Mouse (Mus musculus) E14TG2a.4 (cell line): Measurements from ENCODE around the gene Cd63.

Source experiments
- H3K27me3 ChIP-seq: 2 replicates; pipeline ENCODE4 v1.6.1; 2014; ENCODE audit warnings: low read length, control low read depth; ENCODE audit not compliant: insufficient read depth
- H3K36me3 ChIP-seq: 2 replicates; pipeline ENCODE4 v1.6.1; 2014; ENCODE audit warnings: low read length, control low read depth; ENCODE audit not compliant: insufficient read depth
- H3K4me1 ChIP-seq: replicated peaks from 2 replicates; pipeline ENCODE4 v1.6.1; 2014; ENCODE audit warnings: low read depth, low read length, control low read depth
- H3K4me3 ChIP-seq: replicated peaks from 2 replicates; pipeline ENCODE4 v1.5.1; 2014; ENCODE audit warnings: mild to moderate bottlenecking, low read length
- H3K9me3 ChIP-seq: 2 replicates; pipeline ENCODE4 v1.6.1; 2014; ENCODE audit warnings: low read length, control low read depth
- CTCF ChIP-seq: conservative IDR thresholded peaks from 2 replicates; pipeline ENCODE4 v1.5.1; 2014; ENCODE audit warnings: low read length
- NANOG ChIP-seq: IDR thresholded peaks from 2 replicates; pipeline ENCODE4 v1.6.1; 2014; ENCODE audit warnings: borderline replicate concordance, low read length, mixed read lengths
- POU5F1 ChIP-seq: IDR thresholded peaks from 2 replicates; pipeline ENCODE4 v1.6.1; 2014; ENCODE audit warnings: low read length, borderline replicate concordance

The Cd63 gene

DNA sequence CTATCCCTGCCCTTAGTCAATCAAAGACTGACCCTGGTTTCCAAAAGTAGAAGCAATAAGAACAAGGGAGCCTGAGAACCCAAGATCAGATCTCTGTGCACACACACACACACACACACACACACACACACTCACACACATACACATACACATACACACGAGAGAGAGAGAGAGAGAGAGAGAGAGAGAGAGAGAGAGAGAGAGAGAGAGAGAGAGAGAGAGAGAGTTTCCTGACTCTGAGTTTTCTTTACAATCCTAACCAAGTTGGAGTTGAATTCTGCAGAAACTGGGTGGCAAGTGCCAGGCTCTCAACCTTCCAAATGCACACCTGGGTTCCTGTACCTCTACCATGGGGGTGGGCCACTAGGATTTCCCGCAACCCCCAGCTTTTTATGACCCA, 10.9 kb upstream of the Cd63 start:
- TF ChIP-seq POU5F1 (no peak), NANOG (no peak)
- H3K27me3 ChIP-seq, result peaks cover 46% of the 10 kb centered on the region
- H3K9me3 ChIP-seq, result no peaks in the 10 kb centered on the region
- H3K4me3 ChIP-seq, result peak overlapping the region; percentile 86; the same call in 1 of the 2 replicates
- H3K4me1 ChIP-seq, result peaks cover 67% of the 10 kb centered on the region
- H3K36me3 ChIP-seq, result peaks cover 18% of the 10 kb centered on the region

DNA sequence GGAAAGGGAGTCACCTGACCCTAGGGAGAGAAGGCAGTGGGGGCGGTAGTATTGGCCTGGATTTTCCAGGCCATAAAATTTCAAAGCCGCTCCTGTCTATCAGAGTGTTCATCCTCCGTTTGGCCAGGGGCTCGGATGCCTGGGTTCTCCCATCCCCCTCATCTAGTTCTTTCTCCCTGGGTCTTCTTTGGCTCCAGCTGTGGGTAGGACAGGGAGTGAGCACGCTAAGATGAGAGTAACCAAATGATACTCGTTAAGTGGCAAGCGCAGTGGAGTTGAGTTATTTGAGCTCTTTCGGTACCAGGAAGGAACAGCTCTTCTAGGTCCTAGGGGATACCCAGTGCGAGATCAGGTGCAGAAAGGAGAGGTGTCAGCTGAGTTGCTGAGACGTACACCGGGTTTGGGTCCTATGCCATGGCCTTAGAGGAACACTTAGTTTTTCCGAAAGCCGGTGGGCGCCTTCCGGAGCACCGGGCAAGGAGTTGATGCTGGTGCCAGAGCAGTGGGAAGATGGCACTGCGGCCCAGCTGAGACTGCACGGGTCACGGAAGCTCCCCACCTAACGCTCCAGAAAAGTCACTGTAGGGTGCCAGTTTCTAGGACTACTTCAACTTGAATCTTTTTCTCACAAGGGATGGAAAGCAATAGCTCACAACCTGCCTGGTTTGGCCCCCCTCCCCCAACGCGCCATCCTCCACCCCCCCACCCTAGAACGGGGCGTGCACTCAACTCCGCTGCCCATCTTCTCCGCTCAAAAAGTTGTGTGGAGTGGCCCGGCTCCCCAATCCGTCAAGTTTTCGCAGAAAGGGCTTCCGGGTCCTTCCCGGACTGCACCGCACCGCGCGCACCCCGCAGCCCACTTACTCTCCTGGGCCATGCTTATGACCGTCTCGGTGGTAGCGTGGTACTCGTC, 10.2 kb upstream of the Cd63 start:
- Histone ChIP-seq H3K36me3 (peaks cover 12% of the 10 kb centered on the region), H3K4me3 (peak overlapping the region; percentile 86), H3K9me3 (no peaks in the 10 kb centered on the region), H3K4me1 (peaks cover 65% of the 10 kb centered on the region), H3K27me3 (peaks cover 50% of the 10 kb centered on the region)
- TF ChIP-seq NANOG (no peak), CTCF (no peak), POU5F1 (no peak)

DNA sequence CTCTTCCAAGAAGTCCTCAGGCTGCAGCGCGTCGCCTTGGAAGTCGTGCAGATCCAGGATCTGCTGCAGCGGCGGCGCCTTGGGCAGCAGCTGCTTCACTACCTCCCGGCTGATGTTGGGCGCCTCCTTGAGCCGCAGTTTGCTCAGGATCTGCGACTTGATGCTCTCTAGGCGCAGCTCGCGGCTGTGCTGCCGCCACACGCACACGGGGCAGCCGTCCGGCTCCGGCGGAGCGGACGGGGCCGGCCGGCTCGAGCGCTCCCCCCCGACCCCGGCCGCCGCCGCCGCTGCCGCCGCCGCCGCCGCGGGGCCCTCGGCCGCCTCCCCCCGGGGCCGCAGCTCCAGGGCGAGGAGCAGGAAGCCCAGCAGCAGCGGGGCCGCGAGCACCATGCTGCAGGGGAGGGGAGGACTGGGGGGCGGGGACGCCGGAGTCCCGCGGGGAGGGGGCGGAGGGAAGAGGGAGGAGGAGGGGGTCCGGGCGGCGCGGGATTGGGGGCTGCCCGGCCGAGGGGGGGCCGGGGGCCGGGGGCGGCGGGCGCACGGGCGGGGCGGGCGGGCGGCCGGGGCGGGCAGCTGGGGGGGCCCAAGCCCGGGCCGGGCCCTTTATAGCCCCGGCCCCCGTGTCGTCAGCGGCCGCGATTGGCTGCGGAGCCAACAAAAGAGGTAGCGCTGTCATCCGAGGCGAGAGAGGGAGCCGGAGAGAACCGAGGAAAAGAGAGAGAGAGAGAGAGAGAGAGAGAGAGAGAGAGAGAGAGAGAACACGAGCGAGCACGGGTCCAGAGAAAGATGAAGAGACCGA, 9.3 kb upstream of the Cd63 start, which contains the start of gene Gdf11:
Gdf11 (minus strand) TSS at position 423 of the 799 bp plus-strand sequence.
- Histone ChIP-seq H3K9me3 (no peaks in the 10 kb centered on the region), H3K4me1 (peaks cover 65% of the 10 kb centered on the region)
- TF ChIP-seq POU5F1 (no peak), NANOG (no peak), CTCF (no peak)

DNA sequence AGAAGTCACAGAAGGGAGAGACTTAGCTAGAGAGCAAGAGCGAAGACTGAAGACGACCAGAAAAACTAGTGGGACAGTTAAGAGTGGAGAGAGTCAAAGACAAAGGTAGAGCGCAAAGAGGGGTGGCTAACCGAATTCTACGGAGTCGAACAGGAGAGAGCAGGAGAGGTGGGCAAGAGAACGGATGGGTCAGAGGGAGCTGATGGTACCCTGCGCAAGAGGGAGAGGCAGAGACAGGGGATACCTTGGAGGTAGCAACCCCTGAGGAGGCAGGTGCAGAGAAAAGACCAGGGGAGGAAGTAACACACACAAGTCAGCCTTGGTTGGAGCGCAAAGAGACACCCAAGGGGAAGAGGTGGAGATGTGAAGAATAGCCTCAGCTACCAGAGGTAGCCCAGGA, 8.5 kb upstream of the Cd63 start:
- no peaks in the 10 kb centered on the region for H3K9me3 ChIP-seq
- H3K4me1 ChIP-seq, result peaks cover 63% of the 10 kb centered on the region
- peaks cover 8% of the 10 kb centered on the region for H3K36me3 ChIP-seq
- H3K27me3 ChIP-seq, result peaks cover 66% of the 10 kb centered on the region
- peak overlapping the region; percentile 74 for H3K4me3 ChIP-seq
- TF ChIP-seq CTCF (no peak), NANOG (no peak), POU5F1 (no peak)

More for the DNA sequence above, 9.3 kb upstream of the Cd63 start, which contains the start of gene Gdf11:
- Histone ChIP-seq H3K36me3 (peaks cover 12% of the 10 kb centered on the region), H3K4me3 (peak within 1 kb of the TSS; percentile 86), H3K27me3 (peaks cover 59% of the 10 kb centered on the region)

DNA sequence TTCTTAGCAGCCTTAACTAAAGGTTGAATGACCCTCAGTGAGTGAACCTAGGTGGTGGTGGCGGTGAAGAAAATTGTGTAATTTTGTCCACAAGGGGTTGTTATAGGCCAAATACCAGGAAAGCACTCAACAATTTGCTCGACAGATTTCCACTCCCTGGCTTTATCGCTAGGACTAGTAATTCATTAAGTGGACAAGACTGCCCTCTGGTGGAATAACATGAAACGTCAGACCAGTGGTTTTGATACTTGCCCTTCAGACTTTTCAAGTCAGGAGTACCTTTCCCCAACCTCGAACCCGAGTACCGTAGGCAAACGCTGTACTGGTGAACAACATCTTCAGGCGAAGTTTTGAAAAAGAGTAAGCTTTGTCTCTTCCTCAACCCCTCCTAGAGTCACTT, 5.4 kb upstream of the Cd63 start:
- Histone ChIP-seq H3K4me3 (peak overlapping the region; percentile 63; the same call in 1 of the 2 replicates), H3K9me3 (no peaks in the 10 kb centered on the region), H3K4me1 (peaks cover 42% of the 10 kb centered on the region), H3K27me3 (peaks cover 62% of the 10 kb centered on the region), H3K36me3 (no peaks in the 10 kb centered on the region)
- TF ChIP-seq CTCF (peak; percentile 62), NANOG (no peak)

DNA sequence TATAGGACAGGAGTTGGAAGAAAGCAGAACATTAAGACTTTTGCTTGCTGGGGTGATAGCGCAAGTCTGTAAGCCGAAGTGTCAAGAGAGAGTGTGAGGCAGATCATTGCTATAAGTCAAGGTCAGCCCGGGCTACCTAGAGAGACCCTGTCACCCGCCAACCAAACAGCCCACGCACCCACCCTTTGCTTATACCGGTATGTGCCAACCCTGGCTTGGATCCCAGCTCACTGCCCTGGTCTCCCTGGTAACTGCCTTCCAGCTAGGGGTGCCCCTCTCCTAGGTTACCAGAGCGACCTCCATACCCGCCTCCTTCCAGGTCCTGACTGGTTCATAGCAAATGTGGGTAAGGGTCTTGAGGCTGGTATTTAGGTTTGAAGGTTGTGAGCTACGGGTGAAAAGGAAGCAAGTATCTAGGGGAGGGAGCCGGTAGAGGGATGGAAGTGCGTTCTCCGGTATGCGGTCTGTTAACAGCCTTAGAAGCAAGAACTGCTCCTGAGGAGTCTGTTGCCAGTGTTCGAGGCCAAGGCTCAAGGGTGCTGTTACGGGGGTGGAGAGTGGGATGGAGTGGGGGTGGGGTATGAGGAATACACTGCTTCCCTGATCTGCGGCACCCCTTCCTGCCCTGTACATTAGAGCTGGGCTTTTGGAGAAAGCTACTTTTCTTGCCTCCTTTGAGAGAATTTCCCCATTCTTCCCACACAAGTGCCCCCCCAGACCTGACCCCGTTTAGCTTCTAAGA, 4.7 kb upstream of the Cd63 start:
- H3K4me1 ChIP-seq, result peaks cover 46% of the 10 kb centered on the region
- no peaks in the 10 kb centered on the region for H3K36me3 ChIP-seq
- H3K9me3 ChIP-seq, result no peaks in the 10 kb centered on the region
- peak overlapping the region; percentile 63 for H3K4me3 ChIP-seq
- peaks cover 55% of the 10 kb centered on the region for H3K27me3 ChIP-seq
- TF ChIP-seq CTCF (no peak), NANOG (no peak), POU5F1 (no peak)

DNA sequence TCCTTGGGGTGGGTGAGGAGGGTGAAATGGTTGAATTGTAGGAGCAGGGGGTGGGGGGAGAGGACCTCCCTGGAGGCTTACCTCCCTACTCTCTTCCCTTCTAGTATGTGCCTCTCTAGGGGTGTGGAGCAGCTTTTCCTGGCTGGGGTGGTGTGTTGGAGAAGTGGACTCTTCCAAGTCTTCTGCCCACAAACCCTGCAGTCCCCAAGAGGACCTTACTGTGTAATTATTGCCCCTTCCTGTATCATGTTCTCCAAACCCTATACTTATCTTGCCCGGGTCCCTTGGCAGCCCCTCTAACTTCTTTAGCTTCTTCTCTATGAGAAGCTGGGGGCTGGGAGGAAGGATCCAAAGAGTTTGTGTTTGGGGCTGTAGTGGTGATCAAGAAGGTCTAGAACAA, 4.0 kb upstream of the Cd63 start:
- Histone ChIP-seq H3K4me3 (0 out of 2 replicates have a peak overlapping the region, but pooled peaks have one; percentile 63), H3K9me3 (no peaks in the 10 kb centered on the region), H3K36me3 (no peaks in the 10 kb centered on the region), H3K27me3 (peaks cover 53% of the 10 kb centered on the region), H3K4me1 (peaks cover 52% of the 10 kb centered on the region)
- TF ChIP-seq CTCF, result no peak
- TF ChIP-seq NANOG, result no peak
- no peak for TF ChIP-seq POU5F1

DNA sequence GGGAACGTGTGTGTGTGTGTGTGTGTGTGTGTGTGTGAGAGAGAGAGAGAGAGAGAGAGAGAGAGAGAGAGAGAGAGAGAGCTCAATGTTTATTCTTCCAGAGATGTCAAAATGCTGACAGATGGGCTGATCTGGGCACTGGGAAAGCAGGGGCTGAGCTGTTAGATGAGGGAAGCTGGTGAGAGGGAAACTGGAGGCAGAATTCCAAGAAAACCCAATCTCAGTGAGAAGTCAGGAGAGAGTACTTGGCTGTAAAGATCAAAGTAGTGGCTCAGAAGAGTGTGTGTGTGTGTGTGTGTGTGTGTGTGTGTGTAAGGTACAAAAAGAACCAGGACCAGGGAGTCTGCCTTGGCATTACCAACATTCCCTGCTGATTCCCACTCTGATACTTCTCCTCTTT, 3.3 kb upstream of the Cd63 start:
- no peak overlapping the region for H3K4me3 ChIP-seq
- TF ChIP-seq POU5F1 (no peak), NANOG (no peak), CTCF (no peak)
- H3K4me1 ChIP-seq, result peaks cover 54% of the 10 kb centered on the region
- H3K27me3 ChIP-seq, result peaks cover 46% of the 10 kb centered on the region
- no peaks in the 10 kb centered on the region for H3K36me3 ChIP-seq
- no peaks in the 10 kb centered on the region for H3K9me3 ChIP-seq
